25 mouse cellular contexts compared by ENCODE assay signal in genomic region chr11:45333756-45334155, GRCm38 (mm10).
"Had no signal": no experiment of that assay in that cellular context is flagged by ENCODE, and none has a peak within 500 bp of the region (broad histone marks: within the 10 kb centered on the region; RNA-seq: fewer than 3 reads in every experiment).

No protein-coding gene starts in this region.

- H3K36me3 ChIP-seq: kidney, embryonic 15.5 days; limb, embryonic 10.5 days; limb, embryonic 13.5 days; liver, embryonic 12.5 days; liver, embryonic 15.5 days; lung, embryonic 15.5 days; midbrain, embryonic 10.5 days; neural tube, embryonic 12.5 days; neural tube, embryonic 15.5 days; stomach, embryonic 15.5 days had no signal

- H3K9me3 ChIP-seq: kidney, embryonic 15.5 days; limb, embryonic 10.5 days; limb, embryonic 13.5 days; liver, embryonic 12.5 days; liver, embryonic 15.5 days; lung, embryonic 15.5 days; megakaryocyte, embryonic 14.5 days; midbrain, embryonic 10.5 days; neural tube, embryonic 12.5 days; neural tube, embryonic 15.5 days; stomach, embryonic 15.5 days had no signal

- H3K4me2 ChIP-seq: kidney, embryonic 15.5 days; limb, embryonic 13.5 days; liver, embryonic 12.5 days; liver, embryonic 15.5 days; lung, embryonic 15.5 days; neural tube, embryonic 12.5 days; neural tube, embryonic 15.5 days; stomach, embryonic 15.5 days had no signal

- H3K4me1 ChIP-seq: limb, embryonic 10.5 days; limb, embryonic 13.5 days; liver, embryonic 12.5 days; liver, embryonic 15.5 days; lung, embryonic 15.5 days; megakaryocyte, embryonic 14.5 days; midbrain, embryonic 10.5 days; neural tube, embryonic 12.5 days; neural tube, embryonic 15.5 days; stomach, embryonic 15.5 days had no signal

- H3K4me3 ChIP-seq: kidney, embryonic 15.5 days; left cerebral cortex, adult 2 months; limb, embryonic 10.5 days; limb, embryonic 13.5 days; liver, embryonic 12.5 days; liver, embryonic 15.5 days; lung, embryonic 15.5 days; megakaryocyte, embryonic 14.5 days; midbrain, embryonic 10.5 days; neural tube, embryonic 12.5 days; neural tube, embryonic 15.5 days; stomach, embryonic 15.5 days had no signal

- H3K27me3 ChIP-seq: kidney, embryonic 15.5 days; limb, embryonic 13.5 days; liver, embryonic 12.5 days; liver, embryonic 15.5 days; lung, embryonic 15.5 days; megakaryocyte, embryonic 14.5 days; neural tube, embryonic 12.5 days; neural tube, embryonic 15.5 days; stomach, embryonic 15.5 days had no signal

- DNase-seq: kidney, adult 11 months; kidney, adult 8-10 months; kidney, postnatal 10 days; kidney, postnatal 36 days; layer of hippocampus, postnatal 36 days; liver; lung, adult 18-20 months; lung, postnatal 10 days; lung, postnatal 36 days; midbrain, embryonic 14.5 days; right cerebral cortex, postnatal 25 days; spleen, adult 18-20 months; thymus, postnatal 25 days had no signal

- ATAC-seq: liver, embryonic 12.5 days had no signal

- H3K27ac ChIP-seq: kidney, embryonic 15.5 days; left cerebral cortex, adult 2 months; limb, embryonic 10.5 days; limb, embryonic 13.5 days; liver, embryonic 12.5 days; liver, embryonic 15.5 days; lung, embryonic 15.5 days; midbrain, embryonic 10.5 days; neural tube, embryonic 12.5 days; neural tube, embryonic 15.5 days; stomach, embryonic 15.5 days had no signal

- H3K9ac ChIP-seq: kidney, embryonic 15.5 days; limb, embryonic 13.5 days; liver, embryonic 12.5 days; liver, embryonic 15.5 days; lung, embryonic 15.5 days; neural tube, embryonic 12.5 days; neural tube, embryonic 15.5 days; stomach, embryonic 15.5 days had no signal
